Mouse (Mus musculus): Measurements from ENCODE around the gene Cdc14a. TPM values are rescaled to one million over a fixed set of nuclear protein-coding genes. Genes with fewer than 3 reads are reported as not detected.
"Not testable (repeated sequence)": the region's sequence is repeated elsewhere in the genome, so short reads cannot be mapped to it uniquely, and the experiment has no call there.

Gene Cdc14a
- polyA plus RNA-seq, 1 experiment = 2.7 TPM

DNA sequence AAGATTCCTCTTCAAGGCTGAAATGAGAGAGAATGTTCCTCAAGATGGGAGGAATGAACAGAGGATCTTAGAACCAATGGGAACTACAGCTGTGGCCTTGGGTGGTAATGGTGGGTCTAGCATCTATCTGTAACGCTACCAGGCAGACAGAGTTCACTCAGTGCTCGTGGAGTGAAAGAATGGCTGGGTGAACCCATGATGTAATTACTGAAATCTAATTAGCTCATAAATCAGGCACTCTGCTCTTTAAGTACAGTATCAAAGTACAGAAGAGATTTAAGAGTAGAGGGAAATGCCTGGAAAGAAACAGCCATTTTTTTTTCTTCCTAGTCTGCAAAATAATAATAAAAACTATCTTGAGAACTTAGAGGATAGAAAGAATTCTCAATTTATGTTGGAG is 57.7 kb downstream of the Cdc14a start:
- H3K27ac ChIP-seq (replicated peaks; ENCODE audit: low read depth, low read length) = no peak overlapping the region
- no peak overlapping the region for H3K4me3 ChIP-seq (ENCODE audit: insufficient read depth, low read depth, low read length)
- H3K4me1 ChIP-seq (ENCODE audit: control insufficient read depth, insufficient read depth, insufficient read length, low read length) = no peaks in the 10 kb centered on the region

DNA sequence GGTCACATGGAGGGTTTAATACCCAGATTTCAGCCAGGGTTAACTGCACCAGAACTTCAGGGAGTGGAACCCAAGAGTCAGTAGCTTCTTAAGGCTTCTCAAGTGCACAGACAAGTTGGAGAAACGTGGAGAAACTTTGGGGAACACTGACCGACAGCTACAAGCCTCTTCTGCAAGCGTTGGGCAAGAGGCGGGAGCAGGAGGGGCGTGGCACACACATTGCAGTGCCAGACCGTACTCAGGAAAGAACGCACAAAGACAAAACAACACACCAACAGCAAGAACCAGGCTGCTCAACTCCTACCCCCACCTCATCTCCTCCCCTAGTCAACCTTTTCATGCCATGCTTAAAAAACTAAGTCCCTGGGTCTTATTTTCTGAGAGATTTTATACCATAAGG is 61.9 kb downstream of the Cdc14a start:
- no peak overlapping the region for H3K4me3 ChIP-seq (ENCODE audit: insufficient read depth, low read depth, low read length)

DNA sequence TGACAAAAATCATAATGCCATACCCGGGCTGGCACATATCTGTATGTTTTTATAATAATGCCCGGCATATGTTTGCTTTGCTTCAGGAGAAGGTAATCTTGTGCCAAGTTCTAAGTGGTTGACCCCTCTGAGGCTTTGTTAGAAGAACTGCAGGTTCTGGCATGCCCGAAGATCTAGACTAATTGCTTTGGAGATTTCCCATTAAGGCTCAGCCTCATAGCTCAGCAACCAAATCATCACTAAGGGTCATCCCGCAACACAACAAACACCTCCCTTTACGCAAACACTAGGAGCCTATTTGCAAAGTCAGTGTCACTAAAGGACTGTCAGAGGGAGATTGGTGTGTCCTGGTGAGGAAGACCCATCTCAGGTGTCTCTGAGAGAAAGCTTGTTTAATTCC is 62.7 kb downstream of the Cdc14a start:
- no peaks in the 10 kb centered on the region for H3K4me1 ChIP-seq (ENCODE audit: control insufficient read depth, insufficient read depth, insufficient read length, low read length)
- H3K4me3 ChIP-seq (ENCODE audit: insufficient read depth, low read depth, low read length) = no peak overlapping the region
- no peak overlapping the region for H3K27ac ChIP-seq (replicated peaks; ENCODE audit: low read depth, low read length)

More for the DNA sequence above, 61.9 kb downstream of the Cdc14a start:
- Histone ChIP-seq H3K27ac (replicated peaks; ENCODE audit: low read depth, low read length) (no peak overlapping the region), H3K4me1 (ENCODE audit: control insufficient read depth, insufficient read depth, insufficient read length, low read length) (no peaks in the 10 kb centered on the region)

DNA sequence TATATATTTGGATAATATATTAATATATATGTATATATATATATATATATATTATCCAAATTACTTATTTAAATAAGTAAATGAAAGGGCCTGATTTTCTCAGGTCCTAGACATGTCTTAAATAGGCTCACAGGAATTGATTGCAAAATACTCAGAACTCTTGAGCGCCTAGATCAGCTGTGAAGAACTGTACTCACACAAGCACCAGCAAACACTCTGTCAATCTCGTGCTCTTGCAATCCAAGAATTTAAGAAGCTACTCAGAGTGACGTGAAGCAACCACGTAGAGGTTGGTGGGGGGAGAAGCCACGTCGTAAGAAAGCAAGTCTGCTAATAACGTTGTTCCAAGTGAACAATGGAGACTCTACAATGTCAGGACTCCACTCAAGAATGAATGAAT is 66.0 kb downstream of the Cdc14a start:
- Histone ChIP-seq H3K4me3 (ENCODE audit: insufficient read depth, low read depth, low read length) (no peak overlapping the region), H3K27ac (replicated peaks; ENCODE audit: low read depth, low read length) (no peak overlapping the region), H3K4me1 (ENCODE audit: control insufficient read depth, insufficient read depth, insufficient read length, low read length) (no peaks in the 10 kb centered on the region)

DNA sequence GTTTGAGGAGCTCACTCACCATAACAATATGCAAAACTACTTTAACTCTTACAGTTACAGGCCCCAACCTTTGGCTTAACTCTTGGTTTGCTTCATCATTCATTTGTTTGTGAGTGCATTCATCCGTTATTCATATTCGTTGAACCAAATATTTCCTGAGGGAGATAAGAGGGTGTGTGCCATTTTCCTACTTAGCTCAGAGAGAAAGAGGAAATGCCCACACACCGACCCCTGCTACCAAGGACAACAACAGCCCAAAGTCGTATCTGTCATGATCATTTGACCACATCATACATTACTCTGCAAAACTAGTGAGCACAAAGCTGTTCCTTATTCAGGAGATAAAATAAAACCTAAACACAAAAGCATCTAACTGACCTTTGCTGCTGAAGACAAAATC is 66.7 kb downstream of the Cdc14a start:
- no peak overlapping the region for H3K4me3 ChIP-seq (ENCODE audit: insufficient read depth, low read depth, low read length)
- no peak overlapping the region for H3K27ac ChIP-seq (replicated peaks; ENCODE audit: low read depth, low read length)
- H3K4me1 ChIP-seq (ENCODE audit: control insufficient read depth, insufficient read depth, insufficient read length, low read length) = no peaks in the 10 kb centered on the region

DNA sequence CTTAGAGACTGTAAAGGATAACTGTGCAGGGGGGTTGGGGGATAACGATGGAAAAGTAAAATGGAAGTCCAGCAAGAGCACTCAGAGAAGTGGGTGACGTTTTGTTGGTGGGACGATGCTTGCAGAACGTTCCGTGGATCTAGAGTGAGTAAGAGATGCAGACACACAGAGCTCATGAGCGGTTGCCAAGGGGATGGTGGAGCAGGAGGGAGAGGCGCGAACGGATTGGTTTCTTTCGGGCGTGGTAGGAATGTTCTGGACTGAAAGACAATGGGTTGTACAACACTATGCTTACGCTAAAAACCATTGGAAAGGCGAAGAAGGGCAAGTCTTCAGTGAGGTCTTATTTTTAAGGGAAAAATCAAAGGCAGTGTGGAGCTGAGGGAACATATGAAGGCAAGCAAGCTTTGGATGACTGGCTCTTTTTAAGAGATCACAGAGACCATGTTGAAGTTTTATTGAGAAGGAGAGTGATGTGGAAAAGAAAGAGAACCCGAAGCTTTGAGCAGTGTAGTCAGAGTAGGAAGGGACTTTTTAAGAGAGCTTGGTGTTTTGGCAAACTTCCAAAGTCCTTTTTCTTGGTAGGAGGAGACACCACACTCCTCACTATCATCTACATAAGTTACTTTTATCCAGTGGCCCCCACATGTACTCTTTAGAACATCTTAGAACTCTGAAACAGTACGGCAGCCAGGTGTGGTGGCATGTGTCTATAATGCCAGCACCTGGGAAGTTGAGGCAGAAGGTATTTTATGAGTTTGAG is 68.6 kb downstream of the Cdc14a start:
- no peak overlapping the region for H3K4me3 ChIP-seq (ENCODE audit: insufficient read depth, low read depth, low read length)
- no peak overlapping the region for H3K27ac ChIP-seq (replicated peaks; ENCODE audit: low read depth, low read length)
- no peaks in the 10 kb centered on the region for H3K4me1 ChIP-seq (ENCODE audit: control insufficient read depth, insufficient read depth, insufficient read length, low read length)

DNA sequence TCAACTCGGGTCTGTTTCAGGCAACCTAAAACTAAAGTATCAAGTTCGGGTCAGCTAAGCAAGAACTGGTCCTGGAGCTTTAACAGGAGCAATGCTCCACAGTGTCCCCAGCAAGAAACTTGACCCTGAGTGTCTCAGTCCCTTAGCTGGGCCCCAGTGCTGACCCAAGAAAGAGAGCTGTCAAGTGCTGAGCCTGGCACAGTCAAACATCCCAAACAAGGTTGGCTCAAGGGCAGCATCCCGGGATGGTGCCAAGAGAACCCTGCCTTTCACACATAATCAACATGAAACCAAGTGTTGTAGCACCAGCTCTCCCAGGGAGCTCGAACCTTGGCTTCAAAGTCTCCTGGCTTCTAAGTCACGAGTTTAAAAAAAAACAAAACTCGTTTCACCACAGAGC is 71.3 kb downstream of the Cdc14a start:
- H3K27ac ChIP-seq (replicated peaks; ENCODE audit: low read depth, low read length) = no peak overlapping the region
- H3K4me3 ChIP-seq (ENCODE audit: insufficient read depth, low read depth, low read length) = no peak overlapping the region
- H3K4me1 ChIP-seq (ENCODE audit: control insufficient read depth, insufficient read depth, insufficient read length, low read length) = no peaks in the 10 kb centered on the region

DNA sequence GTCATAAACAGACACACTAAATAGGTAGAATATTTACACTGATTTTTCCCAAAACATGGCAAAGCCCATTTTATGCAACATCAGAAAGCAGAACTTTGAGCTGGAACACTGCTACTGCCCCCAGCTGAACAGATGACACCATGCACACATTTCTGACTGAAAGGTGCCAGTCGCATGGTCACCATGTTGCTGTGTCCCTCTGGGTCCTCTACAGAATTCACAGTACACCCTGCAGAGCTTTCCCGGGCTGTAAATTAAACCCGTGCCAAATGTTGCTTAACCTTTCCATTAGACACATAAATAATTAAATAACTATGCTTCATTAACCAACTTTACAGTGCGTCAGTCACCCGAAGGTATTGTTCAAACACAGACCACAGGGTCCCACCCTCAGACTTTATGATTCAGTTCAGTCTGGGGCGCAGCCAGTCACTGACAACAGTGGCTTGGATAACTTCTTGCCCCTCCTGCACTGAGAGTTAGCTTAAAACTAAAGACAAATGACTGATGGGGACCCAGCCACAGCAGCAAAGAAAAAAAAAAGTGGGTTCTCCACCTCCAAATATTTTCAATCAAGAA is 73.4 kb downstream of the Cdc14a start:
- H3K4me1 ChIP-seq (ENCODE audit: control insufficient read depth, insufficient read depth, insufficient read length, low read length) = no peaks in the 10 kb centered on the region
- no peak overlapping the region for H3K27ac ChIP-seq (replicated peaks; ENCODE audit: low read depth, low read length)
- H3K4me3 ChIP-seq (ENCODE audit: insufficient read depth, low read depth, low read length) = no peak overlapping the region

DNA sequence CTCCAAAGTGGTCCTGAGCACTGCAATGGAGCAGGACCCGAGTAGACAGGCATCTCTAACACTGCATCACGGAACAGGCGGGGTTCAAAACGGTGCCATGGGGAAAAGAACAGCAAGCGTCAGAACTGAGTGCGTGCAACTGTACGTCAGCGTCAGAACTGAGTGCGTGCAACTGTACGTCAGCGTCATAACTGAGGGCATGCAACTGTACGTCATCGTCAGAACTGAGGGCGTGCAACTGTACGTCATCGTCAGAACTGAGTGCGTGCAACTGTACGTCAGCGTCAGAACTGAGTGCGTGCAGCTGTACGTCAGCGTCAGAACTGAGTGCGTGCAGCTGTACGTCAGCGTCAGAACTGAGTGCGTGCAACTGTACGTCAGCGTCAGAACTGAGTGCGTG is 76.3 kb downstream of the Cdc14a start:
- not testable (repeated sequence) for H3K27ac ChIP-seq (replicated peaks; ENCODE audit: low read depth, low read length); H3K4me3 ChIP-seq (ENCODE audit: insufficient read depth, low read depth, low read length); H3K4me1 ChIP-seq (ENCODE audit: control insufficient read depth, insufficient read depth, insufficient read length, low read length)

DNA sequence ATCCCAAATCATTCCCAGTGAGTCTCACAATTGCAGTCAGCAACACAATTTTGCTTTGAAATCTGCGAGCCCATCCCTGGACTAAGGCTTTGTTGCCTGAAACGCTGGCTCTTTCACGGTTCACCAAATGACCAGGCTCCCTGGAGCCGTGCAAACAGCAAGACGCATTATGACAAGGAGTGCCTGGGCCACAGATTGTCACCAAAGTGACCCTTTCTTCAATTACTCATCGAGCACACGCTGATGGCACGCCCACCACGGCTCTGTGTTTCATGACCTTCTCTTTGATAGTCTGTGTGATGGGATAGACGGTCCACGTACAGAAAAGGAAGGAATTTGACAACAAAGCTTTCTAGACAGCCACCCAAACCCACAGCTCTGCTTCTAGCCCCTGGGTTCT is 78.6 kb downstream of the Cdc14a start:
- H3K4me3 ChIP-seq (ENCODE audit: insufficient read depth, low read depth, low read length) = no peak overlapping the region
- H3K4me1 ChIP-seq (ENCODE audit: control insufficient read depth, insufficient read depth, insufficient read length, low read length) = no peaks in the 10 kb centered on the region
- no peak overlapping the region for H3K27ac ChIP-seq (replicated peaks; ENCODE audit: low read depth, low read length)

DNA sequence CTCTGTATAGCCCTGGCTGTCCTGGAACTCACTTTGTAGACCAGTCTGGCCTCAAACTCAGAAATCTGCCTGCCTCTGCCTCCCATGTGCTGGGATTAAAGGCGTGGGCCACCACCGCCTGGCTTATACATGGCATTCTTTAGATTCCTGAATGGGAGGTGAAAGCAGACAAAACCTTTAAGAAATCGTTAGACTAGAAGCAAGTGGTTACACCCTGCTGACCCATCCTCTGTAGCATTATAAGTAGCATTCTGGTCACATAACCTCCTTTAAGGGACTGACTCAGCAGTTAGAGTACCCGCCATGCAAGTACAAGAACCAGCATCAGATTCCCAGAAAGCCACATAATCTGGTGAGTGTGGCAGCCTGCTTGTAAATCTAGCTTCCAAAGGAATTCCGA is 81.6 kb downstream of the Cdc14a start:
- Histone ChIP-seq H3K27ac (replicated peaks; ENCODE audit: low read depth, low read length) (no peak overlapping the region), H3K4me3 (ENCODE audit: insufficient read depth, low read depth, low read length) (no peak overlapping the region), H3K4me1 (ENCODE audit: control insufficient read depth, insufficient read depth, insufficient read length, low read length) (no peaks in the 10 kb centered on the region)

DNA sequence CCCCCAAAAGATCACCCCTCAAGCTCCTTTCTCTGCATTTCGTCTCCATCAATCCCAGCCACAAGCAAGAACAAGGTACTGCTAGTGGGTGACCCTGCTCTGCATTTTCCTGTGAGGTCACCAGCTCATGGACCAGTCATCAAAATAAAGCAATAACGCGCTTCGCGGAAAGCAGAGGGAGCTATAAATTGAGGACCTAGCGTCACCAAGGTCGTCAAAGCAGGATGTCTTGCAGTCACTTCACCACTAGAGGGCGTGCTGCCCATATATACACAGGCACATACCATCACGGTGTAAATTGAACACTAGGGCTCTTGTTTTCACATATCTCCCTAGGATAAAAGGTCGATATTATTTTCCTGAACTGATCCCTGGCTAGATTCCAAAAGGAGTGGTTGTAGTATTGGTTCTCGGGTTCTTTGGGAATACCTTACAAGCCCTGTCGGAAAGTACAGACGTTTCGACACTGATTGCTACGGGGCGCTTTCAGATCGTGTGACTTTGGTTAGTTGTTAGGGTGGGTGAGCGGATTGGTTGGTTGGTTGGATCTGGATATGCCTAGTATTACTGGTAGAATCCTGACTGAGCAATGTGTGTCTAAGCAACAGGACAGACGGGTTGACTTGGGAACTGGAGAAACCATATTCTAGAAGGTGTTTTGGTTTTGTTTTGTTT is 82.7 kb downstream of the Cdc14a start:
- Histone ChIP-seq H3K4me3 (ENCODE audit: insufficient read depth, low read depth, low read length) (peak overlapping the region; percentile 19; the same call in 1 of the 2 replicates), H3K4me1 (ENCODE audit: control insufficient read depth, insufficient read depth, insufficient read length, low read length) (no peaks in the 10 kb centered on the region), H3K27ac (replicated peaks; ENCODE audit: low read depth, low read length) (no peak overlapping the region)

DNA sequence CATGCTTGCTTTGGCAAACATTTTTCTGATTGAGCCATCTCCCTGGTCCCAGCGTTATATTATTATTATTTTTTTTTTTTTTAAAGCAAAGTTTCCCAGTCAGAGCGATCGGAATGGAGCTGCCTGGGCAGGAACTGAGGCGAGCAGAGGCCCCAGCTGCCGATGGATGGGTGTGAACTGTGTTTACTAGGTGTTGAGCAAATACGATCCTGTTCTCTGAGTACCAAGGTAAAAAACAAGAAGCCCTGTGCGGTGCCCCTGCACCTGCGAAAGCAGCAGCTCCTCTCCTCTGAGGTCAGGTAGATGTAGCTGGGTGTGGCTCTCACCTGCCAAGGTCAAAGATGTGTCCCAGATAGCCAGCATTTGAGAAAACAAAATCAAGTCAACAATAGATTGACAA is 83.6 kb downstream of the Cdc14a start:
- Histone ChIP-seq H3K4me3 (ENCODE audit: insufficient read depth, low read depth, low read length) (no peak overlapping the region), H3K27ac (replicated peaks; ENCODE audit: low read depth, low read length) (no peak overlapping the region), H3K4me1 (ENCODE audit: control insufficient read depth, insufficient read depth, insufficient read length, low read length) (no peaks in the 10 kb centered on the region)

DNA sequence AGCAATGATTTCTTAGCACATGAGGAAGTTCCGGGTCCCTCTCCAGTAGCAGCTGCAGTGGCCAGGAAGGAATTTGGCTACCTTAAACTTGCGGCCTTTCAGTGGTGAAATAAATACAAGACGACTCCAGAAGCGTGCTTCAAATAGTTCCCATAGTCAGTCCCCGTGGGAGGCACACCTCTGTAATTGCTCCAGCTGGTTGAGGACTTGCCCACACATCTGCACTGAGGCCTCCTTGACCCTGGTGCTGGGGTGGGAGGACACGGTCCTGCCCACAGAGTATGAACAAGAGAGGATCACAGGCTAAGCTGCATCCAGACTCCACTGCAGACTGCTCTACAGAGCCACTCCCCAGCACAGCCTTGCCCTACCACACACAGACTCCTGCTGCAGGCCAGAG is 85.2 kb downstream of the Cdc14a start:
- no peaks in the 10 kb centered on the region for H3K4me1 ChIP-seq (ENCODE audit: control insufficient read depth, insufficient read depth, insufficient read length, low read length)
- H3K27ac ChIP-seq (replicated peaks; ENCODE audit: low read depth, low read length) = no peak overlapping the region
- H3K4me3 ChIP-seq (ENCODE audit: insufficient read depth, low read depth, low read length) = no peak overlapping the region

DNA sequence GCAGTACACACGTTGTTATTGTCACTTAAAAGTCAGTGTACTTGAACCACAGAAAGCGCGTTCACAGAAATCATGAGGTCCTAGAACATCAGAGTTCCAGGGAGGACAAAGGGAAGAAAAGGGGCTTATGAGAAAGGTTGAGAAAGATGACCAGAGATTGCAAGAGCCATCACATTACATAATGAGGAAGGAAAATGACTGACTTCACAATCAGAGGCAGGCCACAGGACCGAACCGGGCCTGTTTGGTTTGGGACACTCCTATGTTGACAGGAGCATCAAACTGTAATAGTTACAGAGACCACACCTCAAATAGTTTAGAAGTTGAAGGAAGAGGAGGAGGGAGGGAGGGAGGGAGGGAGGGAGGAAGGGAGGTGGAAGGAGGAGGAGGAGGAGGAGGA is 86.0 kb downstream of the Cdc14a start:
- Histone ChIP-seq H3K27ac (replicated peaks; ENCODE audit: low read depth, low read length) (no peak overlapping the region), H3K4me3 (ENCODE audit: insufficient read depth, low read depth, low read length) (no peak overlapping the region), H3K4me1 (ENCODE audit: control insufficient read depth, insufficient read depth, insufficient read length, low read length) (no peaks in the 10 kb centered on the region)

DNA sequence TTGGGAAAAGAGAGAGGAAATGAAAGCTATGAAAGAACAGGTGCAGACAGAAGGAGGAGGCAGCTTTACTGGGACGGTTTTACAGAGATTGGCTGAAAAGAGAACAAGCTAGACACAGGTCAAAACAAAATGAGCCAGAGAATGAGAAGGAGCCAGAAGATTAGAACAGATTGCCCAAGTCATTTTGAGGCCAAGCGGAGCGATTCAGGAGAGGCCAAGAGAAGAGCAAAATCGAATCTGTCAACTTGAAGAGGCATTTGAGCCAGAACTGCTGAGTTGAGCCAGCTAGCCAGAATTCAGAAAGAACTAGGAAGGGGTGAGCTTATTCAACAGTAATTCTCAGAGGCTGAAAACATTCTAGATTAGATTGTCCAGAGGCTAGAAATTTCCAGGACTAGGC is 88.8 kb downstream of the Cdc14a start:
- H3K4me3 ChIP-seq (ENCODE audit: insufficient read depth, low read depth, low read length) = no peak overlapping the region
- no peak overlapping the region for H3K27ac ChIP-seq (replicated peaks; ENCODE audit: low read depth, low read length)
- H3K4me1 ChIP-seq (ENCODE audit: control insufficient read depth, insufficient read depth, insufficient read length, low read length) = no peaks in the 10 kb centered on the region
